Mouse (Mus musculus): ENCODE results near the gene Efna2. TPM values are rescaled to one million over a fixed set of nuclear protein-coding genes. Genes with fewer than 3 reads are reported as not detected.

Gene Efna2
- polyA plus RNA-seq, 1 experiment = 1.3 TPM

- Histone ChIP-seq H3K27ac (ENCODE audit: insufficient read depth, low read length) (peak overlapping the region; percentile 94), H3K36me3 (ENCODE audit: control insufficient read depth, insufficient read depth, low read length) (peaks cover 23% of the 10 kb centered on the region), H3K4me1 (ENCODE audit: control insufficient read depth, insufficient read depth, insufficient read length) (peaks cover 14% of the 10 kb centered on the region), H3K4me3 (ENCODE audit: extremely low read depth, insufficient read depth, insufficient read length) (no peak overlapping the region), H3K27me3 (ENCODE audit: control insufficient read depth, insufficient read depth, low read length) (no peaks in the 10 kb centered on the region)
- TF ChIP-seq CTCF (IDR thresholded peaks at IDR 0.05; ENCODE audit: extremely low read depth, insufficient read depth, insufficient read length, insufficient replicate concordance) = no peak
- no peak for TF ChIP-seq POLR2A (IDR thresholded peaks at IDR 0.05; ENCODE audit: low read depth, low read length)
- DNase-seq (ENCODE audit: low read depth in 1 of 2, low spot score in 2 of 2) = no peak
- WGBS = 86% methylated on average over 5 of the region's 5 CpGs
Observed at GRCm38 (mm10) chr10:80147146-80147718, 32.0 kb upstream of the Efna2 start.

GRCm38 (mm10) chr10:80147719-80148601 is 31.3 kb upstream of the Efna2 start, which contains the start of gene Midn:
Gene Midn (plus strand): TSS chr10:80148272.
- TF ChIP-seq POLR2A (IDR thresholded peaks at IDR 0.05; ENCODE audit: low read depth, low read length) = peak; percentile 56; the same call in 1 of the 2 replicates
- no peak for TF ChIP-seq CTCF (IDR thresholded peaks at IDR 0.05; ENCODE audit: extremely low read depth, insufficient read depth, insufficient read length, insufficient replicate concordance)
- DNase-seq (ENCODE audit: low read depth in 1 of 2, low spot score in 2 of 2) = no peak
- Histone ChIP-seq H3K36me3 (ENCODE audit: control insufficient read depth, insufficient read depth, low read length) (peaks cover 24% of the 10 kb centered on the region), H3K4me1 (ENCODE audit: control insufficient read depth, insufficient read depth, insufficient read length) (peaks cover 17% of the 10 kb centered on the region), H3K4me3 (ENCODE audit: extremely low read depth, insufficient read depth, insufficient read length) (peak within 1 kb of the TSS; percentile 82), H3K27ac (ENCODE audit: insufficient read depth, low read length) (peak within 1 kb of the TSS; percentile 94), H3K27me3 (ENCODE audit: control insufficient read depth, insufficient read depth, low read length) (no peaks in the 10 kb centered on the region)
- 1% methylated on average over 38 of the region's 42 CpGs for WGBS

GRCm38 (mm10) chr10:80148610-80149290 is 30.5 kb upstream of the Efna2 start:
- Histone ChIP-seq H3K4me3 (ENCODE audit: extremely low read depth, insufficient read depth, insufficient read length) (peak overlapping the region; percentile 82), H3K36me3 (ENCODE audit: control insufficient read depth, insufficient read depth, low read length) (peaks cover 30% of the 10 kb centered on the region), H3K4me1 (ENCODE audit: control insufficient read depth, insufficient read depth, insufficient read length) (peaks cover 20% of the 10 kb centered on the region), H3K27ac (ENCODE audit: insufficient read depth, low read length) (peak overlapping the region; percentile 94), H3K27me3 (ENCODE audit: control insufficient read depth, insufficient read depth, low read length) (no peaks in the 10 kb centered on the region)
- 1% methylated on average over 57 of the region's 57 CpGs for WGBS
- TF ChIP-seq POLR2A (IDR thresholded peaks at IDR 0.05; ENCODE audit: low read depth, low read length) = no peak
- TF ChIP-seq CTCF (IDR thresholded peaks at IDR 0.05; ENCODE audit: extremely low read depth, insufficient read depth, insufficient read length, insufficient replicate concordance) = peak; percentile 71
- peak; percentile 79 to 89 for DNase-seq (ENCODE audit: low read depth in 1 of 2, low spot score in 2 of 2)

GRCm38 (mm10) chr10:80149291-80150225 is 29.7 kb upstream of the Efna2 start:
- Histone ChIP-seq H3K27ac (ENCODE audit: insufficient read depth, low read length) (peak overlapping the region; percentile 96), H3K27me3 (ENCODE audit: control insufficient read depth, insufficient read depth, low read length) (no peaks in the 10 kb centered on the region), H3K4me3 (ENCODE audit: extremely low read depth, insufficient read depth, insufficient read length) (peak overlapping the region; percentile 82), H3K4me1 (ENCODE audit: control insufficient read depth, insufficient read depth, insufficient read length) (peaks cover 20% of the 10 kb centered on the region), H3K36me3 (ENCODE audit: control insufficient read depth, insufficient read depth, low read length) (peaks cover 32% of the 10 kb centered on the region)
- under 1% methylated on average over 88 of the region's 88 CpGs for WGBS
- peak; percentile 95 to 96 for DNase-seq (ENCODE audit: low read depth in 1 of 2, low spot score in 2 of 2)
- TF ChIP-seq POLR2A (IDR thresholded peaks at IDR 0.05; ENCODE audit: low read depth, low read length) (peak; percentile 79), CTCF (IDR thresholded peaks at IDR 0.05; ENCODE audit: extremely low read depth, insufficient read depth, insufficient read length, insufficient replicate concordance) (no peak)

- H3K36me3 ChIP-seq (ENCODE audit: control insufficient read depth, insufficient read depth, low read length) = peaks cover 37% of the 10 kb centered on the region
- peaks cover 24% of the 10 kb centered on the region for H3K4me1 ChIP-seq (ENCODE audit: control insufficient read depth, insufficient read depth, insufficient read length)
- TF ChIP-seq CTCF (IDR thresholded peaks at IDR 0.05; ENCODE audit: extremely low read depth, insufficient read depth, insufficient read length, insufficient replicate concordance) (no peak), POLR2A (IDR thresholded peaks at IDR 0.05; ENCODE audit: low read depth, low read length) (peak; percentile 52)
- no peaks in the 10 kb centered on the region for H3K27me3 ChIP-seq (ENCODE audit: control insufficient read depth, insufficient read depth, low read length)
- peak overlapping the region; percentile 77 for H3K4me3 ChIP-seq (ENCODE audit: extremely low read depth, insufficient read depth, insufficient read length)
- 2% methylated on average over 54 of the region's 71 CpGs for WGBS
- H3K27ac ChIP-seq (ENCODE audit: insufficient read depth, low read length) = peak overlapping the region; percentile 96
- peak in 1 of 2 experiments; percentile 71 for DNase-seq (ENCODE audit: low read depth in 1 of 2, low spot score in 2 of 2)
Observed at GRCm38 (mm10) chr10:80150226-80151210, 28.8 kb upstream of the Efna2 start.

Measured in spleen, adult 2 months (tissue).